Comparison of ENCODE assay signal across 8 mouse cellular contexts in genomic region chr3:107278479-107279269, GRCm38 (mm10). TPM values are rescaled to one million over a fixed set of nuclear protein-coding genes. Genes with fewer than 3 reads are reported as not detected.
A peak's percentile ranks its signal among the peaks of the same experiment; 100 is the strongest.
DNase-seq lines count a peak whose midpoint lies in the region; ATAC-seq lines count a peak whose summit lies in the region.

Gene Lamtor5, plus strand, starts transcription at chr3:107278858.

- DNase-seq in adipocyte (ENCODE audit: low spot score), result peak; percentile 79
- DNase-seq in embryo, embryonic 10 days (ENCODE audit: low spot score), result peak; percentile 93
- DNase-seq in gastrocnemius, postnatal 14 days, result peak; percentile 87
- DNase-seq in left cerebral cortex, postnatal 10 days (ENCODE audit: extremely low spot score in 1 of 2, low spot score in 2 of 2), result peak; percentile 90 to 94
- peak; percentile 92 for DNase-seq in right cerebral cortex, postnatal 25 days
- DNase-seq in urinary bladder, postnatal 4 days (ENCODE audit: low spot score in 2 of 2), result peak; percentile 83 to 91

- intact Hi-C loops in gastrocnemius, postnatal 14 days (cut with DNase I; ENCODE audit: low total_unique reads), result no loop called here
- intact Hi-C loops in left cerebral cortex, postnatal 10 days (cut with DNase I), result loop anchor here (5.0 to 10.0 kb wide), 3 partner anchors 184 to 374 kb away; no protein-coding TSS in a partner anchor

- ATAC-seq in inflammation-experienced regulatory T-cells, adult 6 months, result peak; percentile 87
- ATAC-seq in megakaryocyte-erythroid progenitor cell, adult 5-6 weeks (replicated peaks; ENCODE audit: low FRiP score, low TSS enrichment, poor library complexity, severe bottlenecking), result peak; percentile 85

RNA-seq across cellular contexts. Expression of gene Lamtor5, which starts in this region (rescaled TPM):
- total RNA-seq in gastrocnemius, postnatal 14 days (2021), result 10 to 100 TPM; 46.8 to 53.2 TPM
- polyA plus RNA-seq in inflammation-experienced regulatory T-cells, adult 6 months (2017; shearing (Covaris generic)), result 100 to 1,000 TPM; 181 to 254 (median 184) TPM
- total RNA-seq in left cerebral cortex, postnatal 10 days (2021), result 10 to 100 TPM; 57.2 to 63.4 TPM
- total RNA-seq in megakaryocyte-erythroid progenitor cell, adult 5-6 weeks (2014; fragmentation: Nextera tagmentation), result 115 and 118 TPM in 2 replicates
- total RNA-seq in megakaryocyte-erythroid progenitor cell, adult 5-6 weeks (2017), result 39.0 and 43.0 TPM in 2 replicates

Comparison
In these comparisons a context has a peak if more than half of its experiments do, and no peak if none do; other contexts are left out.
1. Peak in every context shown above with its lines: DNase-seq and ATAC-seq.